Mouse (Mus musculus) frontal cortex, postnatal 10 days (tissue): ENCODE measurements at regions not wholly inside any gene's neighbourhood (a gene's known extent, or its start where the extent isn't known, plus 50 kb on each side); places are given as distances from the start of the nearest gene placed in this dataset.
A peak's percentile ranks its signal among the peaks of the same experiment; 100 is the strongest.

Source experiments
- DNase-seq, 2 experiments: peaks; one replicate each; pipeline ENCODE4 v3.0.0; 2022; ENCODE audit warnings: low spot score in 2 of 2, mixed read lengths in 1 of 2

DNA sequence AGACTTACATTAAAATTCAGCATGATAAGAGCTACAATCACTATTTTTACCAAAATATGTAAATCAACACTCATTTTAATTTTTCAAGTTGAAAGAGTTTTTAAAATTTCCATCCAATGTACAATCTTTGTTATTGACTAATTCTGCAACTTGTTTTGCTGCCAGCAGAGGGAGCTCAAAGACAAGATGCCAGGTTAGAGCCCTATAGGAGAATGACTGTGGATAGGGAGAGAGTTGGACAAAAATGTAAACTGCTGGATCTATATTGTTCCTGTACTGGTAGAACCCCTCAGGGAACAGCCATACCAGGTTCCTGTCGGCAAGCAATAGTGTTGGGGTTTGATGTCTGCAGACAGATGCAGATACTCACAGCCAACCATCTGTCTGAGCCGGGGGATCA, 288.8 kb upstream of the 4930550L24Rik start:
- peak in 1 of 2 experiments; percentile 22 for DNase-seq
